Mouse (Mus musculus) stomach, embryonic 15.5 days (tissue): ENCODE measurements around the gene Plcb4. TPM values are rescaled to one million over a fixed set of nuclear protein-coding genes. Genes with fewer than 3 reads are reported as not detected.

Source experiments
- ATAC-seq: fragments of 200-750 bp; cut with Nextera tagmentation; 2 replicates; pipeline ENCODE4 v1.8.0; 2017; ENCODE audit warnings: low read depth, moderate number of reproducible peaks, moderate TSS enrichment; ENCODE audit not compliant: insufficient read depth, low FRiP score
- H3K27ac ChIP-seq: fragments of 300-500 bp; sonication (generic); 2 replicates; pipeline ENCODE4 v1.5.1; 2015; ENCODE audit warnings: mild to moderate bottlenecking, inconsistent platforms
- H3K27me3 ChIP-seq: fragments of 300-500 bp; sonication (generic); replicated peaks from 2 replicates; pipeline ENCODE4 v1.6.1; 2015; ENCODE audit warnings: inconsistent platforms
- H3K36me3 ChIP-seq: fragments of 300-500 bp; sonication (generic); 2 replicates; pipeline ENCODE4 v1.6.1; 2015; ENCODE audit warnings: inconsistent platforms
- H3K4me1 ChIP-seq: fragments of 300-500 bp; sonication (generic); 2 replicates; pipeline ENCODE4 v1.6.1; 2015; ENCODE audit warnings: inconsistent platforms
- H3K4me2 ChIP-seq: fragments of 300-500 bp; sonication (generic); 2 replicates; pipeline ENCODE4 v1.6.1; 2015; ENCODE audit warnings: mild to moderate bottlenecking, inconsistent platforms
- H3K4me3 ChIP-seq: fragments of 300-500 bp; sonication (generic); replicated peaks from 2 replicates; pipeline ENCODE4 v1.5.1; 2015; ENCODE audit warnings: inconsistent platforms
- H3K9ac ChIP-seq: fragments of 300-500 bp; sonication (generic); 2 replicates; pipeline ENCODE4 v1.6.1; 2015; ENCODE audit warnings: inconsistent platforms
- H3K9me3 ChIP-seq: fragments of 300-500 bp; sonication (generic); 2 replicates; pipeline ENCODE4 v1.6.1; 2016; ENCODE audit warnings: inconsistent platforms
- WGBS: fragments of 180-500 bp; shearing (Covaris S2); methylation state at CpG from one replicate; pipeline ENCODE4 v1.1.7; 2015; 5-methylcytosine and 5-hydroxymethylcytosine counted together
- polyA plus RNA-seq: library from polyadenylated mRNA; unstranded; fragments of >200 nt; fragmentation: Nextera tagmentation; extraction: Ambion mirVana; gene quantifications from 2 replicates; pipeline ENCODE4 v1.2.1, GENCODE M21; 2015

Gene Plcb4
- polyA plus RNA-seq, 1 experiment from 2014 or later: 24.7 TPM

DNA sequence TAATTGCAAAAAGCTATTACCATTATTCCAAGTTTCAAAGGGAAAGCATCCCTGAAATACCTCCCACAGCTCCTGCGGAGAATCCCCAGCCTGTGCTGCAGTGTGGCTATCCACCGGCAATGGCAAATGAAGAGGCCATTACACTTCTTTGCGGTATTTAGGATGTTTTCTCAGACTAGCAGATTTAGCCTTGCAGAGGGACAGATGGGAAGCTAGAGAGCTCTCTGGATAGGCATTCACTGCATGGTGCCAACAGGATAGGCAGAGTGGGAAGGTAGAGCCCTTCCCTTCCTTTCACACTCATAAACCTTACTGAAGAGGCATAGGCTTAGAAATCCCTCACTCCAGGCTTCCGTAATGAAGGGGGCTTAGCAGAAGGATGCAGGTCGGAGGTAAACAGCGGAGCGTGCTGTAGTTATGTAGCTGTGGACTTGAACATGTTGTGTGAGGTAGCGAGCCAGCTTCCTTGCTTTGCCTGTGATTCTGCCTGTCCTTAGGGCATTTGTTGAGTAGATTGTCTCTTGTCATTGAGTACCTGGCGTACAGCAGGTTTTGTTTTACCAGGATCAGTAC, 144.2 kb downstream of the Plcb4 start:
- H3K9ac ChIP-seq: no peak overlapping the region
- H3K4me2 ChIP-seq: no peak overlapping the region

DNA sequence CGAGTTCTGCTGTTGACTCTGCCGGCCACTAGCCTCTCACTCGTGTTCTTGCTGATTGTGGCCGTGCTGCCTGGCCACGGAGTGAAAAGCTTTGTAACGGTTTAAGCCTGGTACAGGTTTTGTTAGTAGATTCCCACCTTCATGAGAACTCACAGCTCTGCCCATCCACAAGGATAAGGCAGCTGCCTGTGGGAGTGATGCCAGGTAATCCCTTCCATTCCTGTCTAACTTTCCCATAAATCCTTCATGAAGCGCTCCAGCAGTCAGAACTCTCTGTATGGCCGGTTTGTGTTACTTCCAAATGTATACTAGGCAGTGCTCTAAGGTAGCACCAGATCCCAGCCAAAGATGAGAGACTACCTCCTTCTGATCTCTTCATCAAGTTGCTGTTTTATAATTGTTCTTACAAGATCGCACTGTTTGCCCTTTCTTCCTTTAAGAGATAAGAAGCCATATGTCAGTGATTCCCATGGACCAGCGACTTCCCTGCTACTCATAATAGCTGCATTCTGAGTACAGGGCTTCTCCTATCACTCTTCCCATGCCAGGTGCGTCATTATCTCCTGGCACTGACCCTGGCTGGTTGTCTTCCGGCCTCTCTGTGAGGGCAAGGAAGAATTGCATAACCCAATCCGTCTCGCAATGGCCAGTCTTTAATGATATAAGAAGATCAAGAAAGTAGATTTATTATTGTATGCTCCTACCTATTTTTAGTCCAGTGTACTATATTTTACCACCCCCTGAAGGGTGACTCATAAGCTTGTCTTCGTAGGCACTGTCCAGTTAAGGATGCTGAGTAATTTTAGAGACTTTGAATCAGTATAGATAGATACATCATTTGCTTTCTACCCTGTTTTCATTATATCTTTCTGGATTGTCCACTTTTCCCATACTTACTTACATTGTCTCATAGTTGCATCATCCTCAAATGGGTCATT, 147.2 kb downstream of the Plcb4 start:
- no peaks in the 10 kb centered on the region for H3K27me3 ChIP-seq
- H3K4me1 ChIP-seq: no peaks in the 10 kb centered on the region
- H3K9me3 ChIP-seq: no peaks in the 10 kb centered on the region; the same call in 1 of the 2 replicates
- no peak overlapping the region for H3K4me3 ChIP-seq
- no peak overlapping the region for H3K4me2 ChIP-seq
- H3K27ac ChIP-seq: no peak overlapping the region
- no peaks in the 10 kb centered on the region for H3K36me3 ChIP-seq
- ATAC-seq: no peak
- no peak overlapping the region for H3K9ac ChIP-seq
- WGBS: 70% methylated on average over 15 of the region's 15 CpGs

More for the DNA sequence above, 144.2 kb downstream of the Plcb4 start:
- H3K4me1 ChIP-seq: no peaks in the 10 kb centered on the region
- no peaks in the 10 kb centered on the region for H3K36me3 ChIP-seq
- no peak overlapping the region for H3K27ac ChIP-seq
- H3K4me3 ChIP-seq: no peak overlapping the region
- no peaks in the 10 kb centered on the region for H3K27me3 ChIP-seq
- ATAC-seq: no peak
- no peaks in the 10 kb centered on the region; the same call in 1 of the 2 replicates for H3K9me3 ChIP-seq
- WGBS: 90% methylated on average over 9 of the region's 9 CpGs

DNA sequence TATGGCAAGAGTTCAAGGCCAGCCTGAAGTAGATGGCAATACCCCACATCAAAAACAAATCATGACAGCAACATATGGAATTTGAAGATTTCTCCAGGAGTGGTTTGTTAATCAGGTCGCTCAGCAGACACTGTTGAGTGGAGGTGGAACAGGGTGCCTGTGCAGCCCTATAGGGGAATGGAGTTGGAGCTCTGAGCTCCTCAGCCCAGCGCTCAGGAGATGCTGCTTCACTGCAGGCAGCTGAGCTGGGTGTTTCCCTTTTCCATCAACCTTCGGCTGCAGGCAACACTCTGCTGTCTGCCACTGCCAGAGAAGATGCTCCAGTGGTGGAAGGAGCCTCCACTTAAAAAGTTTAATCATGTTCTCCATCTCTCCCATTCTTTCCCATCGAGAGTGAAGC, 149.5 kb downstream of the Plcb4 start:
- no peak overlapping the region for H3K9ac ChIP-seq
- WGBS: 75% methylated on average over 4 of the region's 4 CpGs
- no peaks in the 10 kb centered on the region for H3K9me3 ChIP-seq
- no peak for ATAC-seq
- no peak overlapping the region for H3K27ac ChIP-seq
- no peaks in the 10 kb centered on the region for H3K36me3 ChIP-seq
- H3K4me1 ChIP-seq: no peaks in the 10 kb centered on the region
- no peak overlapping the region for H3K4me2 ChIP-seq
- no peaks in the 10 kb centered on the region for H3K27me3 ChIP-seq
- no peak overlapping the region for H3K4me3 ChIP-seq

DNA sequence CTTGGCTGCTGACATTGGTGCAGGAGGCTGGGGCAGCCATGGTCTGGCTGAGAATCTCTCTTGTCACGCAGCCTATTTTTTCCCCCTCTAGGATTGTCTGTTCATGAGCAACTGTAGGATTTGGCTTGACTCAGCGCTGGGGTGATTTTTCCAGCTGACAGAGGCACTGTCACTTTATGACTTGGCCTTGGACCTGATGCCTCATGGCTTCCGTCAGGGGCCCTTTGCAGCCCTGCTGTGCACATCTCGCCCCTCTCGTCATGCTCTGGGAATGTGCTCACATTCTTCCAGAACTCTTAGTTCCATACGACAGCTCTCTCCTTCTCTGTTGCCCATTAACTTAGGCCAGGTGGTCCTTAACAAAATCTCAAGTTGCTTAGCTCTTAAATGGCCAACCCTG, 152.0 kb downstream of the Plcb4 start:
- Histone ChIP-seq H3K27me3 (no peaks in the 10 kb centered on the region), H3K36me3 (no peaks in the 10 kb centered on the region), H3K4me2 (no peak overlapping the region), H3K27ac (peak overlapping the region; percentile 6; the same call in 1 of the 2 replicates), H3K4me1 (no peaks in the 10 kb centered on the region), H3K9me3 (no peaks in the 10 kb centered on the region), H3K4me3 (no peak overlapping the region), H3K9ac (no peak overlapping the region)
- no peak for ATAC-seq
- 59% methylated on average over 6 of the region's 6 CpGs for WGBS

DNA sequence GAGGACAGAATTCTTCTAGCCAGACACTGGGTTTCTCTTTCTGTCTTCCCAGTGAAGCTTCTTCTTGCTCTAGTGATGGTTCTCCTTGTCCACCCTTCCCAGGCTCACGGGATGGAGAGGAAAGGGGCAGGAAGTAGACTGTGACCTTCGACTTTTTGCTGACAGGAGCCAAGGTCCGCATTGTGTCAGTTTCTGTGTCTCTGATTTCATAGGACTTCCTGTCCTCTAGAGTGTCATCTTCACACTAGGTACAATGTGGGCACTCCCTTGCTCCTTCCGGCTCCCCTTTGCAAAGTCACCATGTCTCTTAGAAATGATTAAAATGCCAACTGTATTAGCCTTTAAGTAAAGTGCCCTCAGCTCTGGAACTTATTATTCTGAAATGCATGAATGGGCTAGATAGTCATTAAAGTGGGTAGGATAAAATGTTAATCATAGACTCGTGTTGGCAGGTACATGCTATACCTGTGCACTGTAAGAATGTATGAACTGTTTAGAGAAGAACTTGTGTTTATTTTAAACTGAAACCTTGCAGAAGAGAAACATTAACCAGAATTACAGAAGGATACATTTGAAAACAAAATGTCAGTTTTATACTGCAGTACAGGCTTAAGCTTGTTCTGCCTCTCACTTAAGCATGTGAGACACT, 152.8 kb downstream of the Plcb4 start:
- Histone ChIP-seq H3K27me3 (no peaks in the 10 kb centered on the region), H3K27ac (peak overlapping the region; percentile 6; the same call in 1 of the 2 replicates), H3K4me3 (no peak overlapping the region), H3K36me3 (no peaks in the 10 kb centered on the region), H3K9me3 (no peaks in the 10 kb centered on the region), H3K4me2 (no peak overlapping the region), H3K9ac (no peak overlapping the region), H3K4me1 (no peaks in the 10 kb centered on the region)
- 57% methylated on average over 5 of the region's 5 CpGs for WGBS
- no peak; the same call in 1 of the 2 replicates for ATAC-seq

DNA sequence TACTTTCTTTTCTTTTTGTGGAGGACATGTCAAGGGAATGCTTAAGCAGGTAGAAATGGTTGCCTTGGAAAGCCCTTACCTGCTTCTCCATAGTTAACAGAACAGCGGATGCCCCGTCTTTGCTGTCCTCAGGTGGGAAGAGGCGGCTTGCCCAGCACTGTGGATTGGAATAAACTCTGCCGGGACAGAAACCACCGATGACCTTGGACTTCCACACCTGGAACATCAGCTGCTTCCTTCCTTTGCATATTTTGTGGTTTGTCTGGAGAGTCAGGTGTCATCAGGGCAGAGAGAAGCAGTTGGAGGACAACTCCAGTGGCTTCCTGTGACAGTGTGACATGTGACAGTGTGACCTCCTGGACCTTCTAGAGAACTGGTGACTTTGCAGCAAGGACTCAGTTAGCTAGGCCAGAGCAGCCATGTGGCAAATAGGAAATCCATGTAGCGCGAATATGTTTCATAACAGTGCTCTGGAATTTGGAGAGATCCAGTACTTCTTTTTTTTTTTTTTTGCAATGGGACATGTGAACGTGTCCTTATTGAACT, 154.0 kb downstream of the Plcb4 start:
- Histone ChIP-seq H3K27ac (no peak overlapping the region), H3K4me1 (no peaks in the 10 kb centered on the region), H3K4me2 (no peak overlapping the region), H3K27me3 (no peaks in the 10 kb centered on the region), H3K9ac (no peak overlapping the region), H3K36me3 (no peaks in the 10 kb centered on the region), H3K9me3 (no peaks in the 10 kb centered on the region), H3K4me3 (no peak overlapping the region)
- no peak for ATAC-seq
- WGBS: 89% methylated on average over 8 of the region's 8 CpGs

DNA sequence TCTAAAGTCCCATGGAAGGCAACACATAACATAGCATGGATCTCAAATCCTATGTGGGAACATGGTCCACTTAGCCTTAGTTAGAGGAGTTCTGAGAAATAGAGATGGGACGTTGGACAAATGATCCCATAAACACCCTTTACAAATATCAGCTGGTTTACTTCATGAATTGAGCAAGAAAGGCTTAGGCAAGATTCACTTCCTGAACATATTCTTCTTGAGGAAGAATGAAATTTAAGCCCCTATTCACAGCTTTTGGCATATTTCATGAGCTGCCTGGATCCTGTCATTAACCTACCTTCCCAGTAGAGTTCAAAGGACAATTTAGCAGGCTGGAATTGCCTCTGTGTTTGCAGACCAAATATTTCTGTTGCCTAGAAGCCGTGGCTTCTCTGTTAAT, 161.9 kb downstream of the Plcb4 start:
- no peak overlapping the region for H3K4me3 ChIP-seq
- H3K36me3 ChIP-seq: no peaks in the 10 kb centered on the region
- no peak for ATAC-seq
- no peak overlapping the region for H3K27ac ChIP-seq
- H3K4me1 ChIP-seq: no peaks in the 10 kb centered on the region
- WGBS: 52% methylated on average over 2 of the region's 2 CpGs
- no peaks in the 10 kb centered on the region for H3K9me3 ChIP-seq
- no peak overlapping the region for H3K4me2 ChIP-seq
- H3K27me3 ChIP-seq: no peaks in the 10 kb centered on the region
- no peak overlapping the region for H3K9ac ChIP-seq

DNA sequence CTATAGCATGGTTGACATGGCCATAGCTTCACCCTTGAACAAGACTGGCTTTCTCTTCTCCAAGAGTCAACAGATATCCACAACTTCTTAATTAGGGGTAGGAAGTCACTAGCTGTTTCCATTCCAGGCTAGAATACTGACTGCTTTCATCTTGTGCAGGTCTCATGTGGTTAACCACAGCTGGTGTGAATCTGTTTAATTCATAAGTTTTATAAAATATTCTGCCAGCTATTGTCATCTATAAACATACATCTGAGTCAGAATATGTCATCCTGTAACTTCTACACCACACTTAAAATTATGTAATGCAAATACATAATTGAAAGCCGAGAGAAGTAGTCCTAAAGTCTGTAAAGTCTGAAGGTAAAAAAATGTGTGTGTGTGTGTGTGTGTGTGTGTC, 164.9 kb downstream of the Plcb4 start:
- 82% methylated on average over 1 of the region's 1 CpGs for WGBS

DNA sequence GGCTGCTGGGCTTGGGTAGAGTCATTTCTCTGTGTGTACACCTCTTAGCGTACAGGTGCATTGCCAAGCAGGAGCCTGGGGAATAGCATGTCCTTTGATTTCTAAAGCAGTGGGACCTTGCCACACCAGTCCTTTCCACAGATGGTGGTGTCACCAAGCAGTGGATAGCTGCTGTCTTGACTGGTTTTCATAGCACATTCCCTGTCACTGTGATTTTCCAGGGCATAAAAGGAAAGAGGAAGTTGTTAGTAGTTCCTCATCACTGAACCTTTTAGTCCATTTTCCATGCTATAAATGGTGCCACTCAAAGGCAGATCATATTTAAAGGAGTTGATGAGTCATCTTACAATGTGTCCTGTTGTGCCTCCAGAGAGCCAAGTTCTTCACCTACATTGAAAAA, 165.9 kb downstream of the Plcb4 start:
- Histone ChIP-seq H3K9ac (no peak overlapping the region), H3K27me3 (no peaks in the 10 kb centered on the region), H3K27ac (no peak overlapping the region), H3K4me2 (no peak overlapping the region), H3K9me3 (no peaks in the 10 kb centered on the region), H3K36me3 (no peaks in the 10 kb centered on the region), H3K4me1 (no peaks in the 10 kb centered on the region), H3K4me3 (no peak overlapping the region)
- 86% methylated on average over 1 of the region's 1 CpGs for WGBS
- no peak for ATAC-seq

More for the DNA sequence above, 164.9 kb downstream of the Plcb4 start:
- Histone ChIP-seq H3K4me3 (no peak overlapping the region), H3K36me3 (no peaks in the 10 kb centered on the region), H3K27me3 (no peaks in the 10 kb centered on the region), H3K4me1 (no peaks in the 10 kb centered on the region), H3K9me3 (no peaks in the 10 kb centered on the region), H3K9ac (no peak overlapping the region), H3K4me2 (no peak overlapping the region), H3K27ac (no peak overlapping the region)
- no peak for ATAC-seq

DNA sequence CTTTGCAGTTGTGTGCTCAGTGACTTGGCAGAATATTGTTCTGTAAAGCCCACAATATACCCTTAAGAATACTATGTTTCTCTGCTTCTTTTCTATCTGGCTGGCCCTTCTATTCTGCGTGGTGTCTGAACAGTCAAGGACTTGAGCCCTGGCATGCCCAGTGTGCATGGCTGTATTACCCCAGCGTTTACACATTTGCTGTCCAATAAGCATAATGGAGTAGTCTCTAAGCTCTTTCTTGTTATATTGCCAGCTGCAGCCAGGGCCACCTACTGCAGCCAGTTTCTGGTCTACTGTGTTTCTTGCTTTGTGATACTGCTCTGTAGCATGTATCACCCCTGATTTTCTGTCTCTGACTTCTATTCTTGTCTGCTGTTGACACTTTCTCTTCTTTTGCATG, 166.8 kb downstream of the Plcb4 start:
- Histone ChIP-seq H3K27me3 (no peaks in the 10 kb centered on the region), H3K36me3 (no peaks in the 10 kb centered on the region), H3K4me1 (no peaks in the 10 kb centered on the region), H3K9me3 (no peaks in the 10 kb centered on the region), H3K27ac (no peak overlapping the region), H3K4me2 (no peak overlapping the region), H3K4me3 (no peak overlapping the region), H3K9ac (no peak overlapping the region)
- ATAC-seq: no peak
- 71% methylated on average over 2 of the region's 2 CpGs for WGBS

DNA sequence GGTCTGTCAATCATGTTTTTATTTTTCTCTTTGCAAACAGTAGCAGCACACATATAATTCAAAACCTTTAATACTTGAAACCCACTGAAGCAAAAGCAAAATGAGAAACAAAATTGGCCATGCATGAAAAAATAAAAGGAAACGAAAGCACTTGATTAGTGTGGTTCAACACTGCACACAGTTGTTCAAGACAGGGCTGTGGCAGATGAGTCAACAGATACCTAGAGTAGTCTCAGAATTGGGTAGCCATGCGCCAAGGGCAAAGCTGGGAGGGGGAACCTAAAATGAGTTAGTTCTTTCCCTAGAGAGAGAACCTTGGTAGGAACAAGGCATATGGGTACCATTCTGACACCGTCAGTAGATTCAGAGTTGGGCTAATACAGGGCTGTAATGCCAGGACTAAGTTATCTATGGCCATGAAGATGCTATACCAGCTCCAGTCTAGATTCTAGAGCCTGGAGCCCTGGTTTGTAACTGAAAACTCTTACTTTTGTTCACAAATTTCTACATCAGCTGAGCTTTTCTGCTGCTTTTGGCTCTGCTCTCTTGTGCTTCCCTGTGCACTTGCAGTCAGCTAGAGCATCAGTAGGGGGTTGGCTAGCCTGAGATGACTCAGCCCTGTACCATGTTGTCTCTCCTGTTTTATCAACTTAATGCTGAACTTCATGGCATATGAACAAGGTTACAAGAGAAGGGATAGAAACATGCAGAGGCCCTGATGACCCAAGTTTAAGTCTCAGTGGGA, 168.0 kb downstream of the Plcb4 start:
- Histone ChIP-seq H3K4me2 (no peak overlapping the region), H3K9ac (no peak overlapping the region), H3K4me3 (no peak overlapping the region), H3K27me3 (no peaks in the 10 kb centered on the region), H3K9me3 (no peaks in the 10 kb centered on the region), H3K4me1 (no peaks in the 10 kb centered on the region), H3K36me3 (no peaks in the 10 kb centered on the region), H3K27ac (no peak overlapping the region)
- 95% methylated on average over 3 of the region's 3 CpGs for WGBS
- no peak for ATAC-seq
